Comparison of ENCODE assay signal across 22 mouse cellular contexts in genomic region chr10:69172412-69172811, GRCm38 (mm10).
"Had no signal": no experiment of that assay in that cellular context is flagged by ENCODE, and none has a peak within 500 bp of the region (broad histone marks: within the 10 kb centered on the region; RNA-seq: fewer than 3 reads in every experiment).

No protein-coding gene starts in this region.

- H3K9ac ChIP-seq: forebrain, postnatal 0 days; heart, embryonic 13.5 days; hindbrain, embryonic 13.5 days; hindbrain, embryonic 15.5 days; kidney, embryonic 15.5 days; limb, embryonic 13.5 days; limb, embryonic 15.5 days; liver, embryonic 12.5 days; liver, embryonic 14.5 days had no signal

- DNase-seq: forebrain, postnatal 0 days; gastrocnemius, postnatal 14 days; gastrocnemius, postnatal 36 days; kidney, adult 11 months; kidney, adult 2 months; kidney, adult 9 months; kidney, postnatal 14 days; kidney, postnatal 36 days; layer of hippocampus, adult 9-11 months; layer of hippocampus, postnatal 36 days; left cerebral cortex, postnatal 4 days had no signal

- H3K36me3 ChIP-seq: heart, embryonic 13.5 days; hindbrain, embryonic 13.5 days; hindbrain, embryonic 15.5 days; kidney, embryonic 15.5 days; limb, embryonic 13.5 days; limb, embryonic 15.5 days; liver, embryonic 12.5 days had no signal

- ATAC-seq: forebrain, postnatal 0 days; hindbrain, postnatal 0 days; intestine, embryonic 16.5 days; liver, embryonic 12.5 days had no signal

- H3K9me3 ChIP-seq: heart, embryonic 13.5 days; hindbrain, embryonic 13.5 days; hindbrain, embryonic 15.5 days; kidney, embryonic 15.5 days; limb, embryonic 13.5 days; limb, embryonic 15.5 days; liver, embryonic 12.5 days had no signal

- H3K4me2 ChIP-seq: heart, embryonic 13.5 days; hindbrain, embryonic 13.5 days; hindbrain, embryonic 15.5 days; kidney, embryonic 15.5 days; limb, embryonic 13.5 days; limb, embryonic 15.5 days; liver, embryonic 12.5 days had no signal

- H3K4me3 ChIP-seq: heart, embryonic 13.5 days; hindbrain, embryonic 13.5 days; hindbrain, embryonic 15.5 days; kidney, embryonic 15.5 days; limb, embryonic 13.5 days; limb, embryonic 15.5 days; liver, embryonic 12.5 days had no signal

- H3K27me3 ChIP-seq: heart, embryonic 13.5 days; hindbrain, embryonic 13.5 days; hindbrain, embryonic 15.5 days; kidney, embryonic 15.5 days; limb, embryonic 13.5 days; limb, embryonic 15.5 days; liver, embryonic 12.5 days had no signal

- H3K4me1 ChIP-seq: hindbrain, embryonic 13.5 days; hindbrain, embryonic 15.5 days; kidney, embryonic 15.5 days; limb, embryonic 13.5 days; limb, embryonic 15.5 days; liver, embryonic 12.5 days had no signal

- H3K27ac ChIP-seq: heart, embryonic 13.5 days; hindbrain, embryonic 13.5 days; hindbrain, embryonic 15.5 days; hindbrain, postnatal 0 days; kidney, embryonic 15.5 days; kidney, postnatal 0 days; limb, embryonic 13.5 days; limb, embryonic 15.5 days; liver, embryonic 12.5 days; liver, embryonic 14.5 days had no signal
